Comparison of ENCODE assay signal across 7 mouse cellular contexts in genomic region chr2:164857101-164857821, GRCm38 (mm10). TPM values are rescaled to one million over a fixed set of nuclear protein-coding genes. Genes with fewer than 3 reads are reported as not detected.
DNase-seq lines count a peak whose midpoint lies in the region; ATAC-seq and TF ChIP-seq lines count a peak whose summit lies in the region.

Pltp (minus strand) TSS chr2:164857711.

- no peaks in the 10 kb centered on the region for H3K79me2 ChIP-seq in CH12.LX (replicated peaks; ENCODE audit: control insufficient read depth, extremely low read depth, insufficient read depth, poor library complexity, severe bottlenecking)

- H3K27ac ChIP-seq in CH12.LX (ENCODE audit: insufficient read depth, low read depth): no peak within 1 kb of the TSS
- peak within 1 kb of the TSS; percentile 74 for H3K27ac ChIP-seq in embryonic facial prominence, embryonic 14.5 days (replicated peaks; ENCODE audit: low read depth, low read length)
- peak within 1 kb of the TSS; percentile 10; the same call in 1 of the 2 replicates for H3K27ac ChIP-seq in heart, embryonic 15.5 days
- H3K27ac ChIP-seq in lung, embryonic 16.5 days (ENCODE audit: low read length): peak within 1 kb of the TSS; percentile 49
- no peak within 1 kb of the TSS for H3K27ac ChIP-seq in olfactory bulb, adult 2 months (ENCODE audit: insufficient read depth, low read depth, low read length)

- WGBS in embryonic facial prominence, embryonic 14.5 days: 1% methylated on average over 32 of the region's 47 CpGs
- under 1% methylated on average over 47 of the region's 47 CpGs for WGBS in heart, embryonic 15.5 days
- WGBS in large intestine, adult 2 months: 2% methylated on average over 46 of the region's 47 CpGs
- under 1% methylated on average over 47 of the region's 47 CpGs for WGBS in lung, embryonic 16.5 days
- WGBS in olfactory bulb, adult 2 months: under 1% methylated on average over 47 of the region's 47 CpGs

- in situ Hi-C loops in CH12.LX (cut with MboI; ENCODE audit: low pct_ligation_motif_present, low pct_unique_long_range_greater_than_20kb, low sequenced_read_pairs): no loop called here

- H3K4me2 ChIP-seq in CH12.LX (ENCODE audit: insufficient read depth, low read depth, poor library complexity, severe bottlenecking): peak within 1 kb of the TSS; percentile 49
- H3K4me2 ChIP-seq in embryonic facial prominence, embryonic 14.5 days (ENCODE audit: low read depth, low read length): peak within 1 kb of the TSS; percentile 96
- H3K4me2 ChIP-seq in heart, embryonic 15.5 days: peak within 1 kb of the TSS; percentile 96
- H3K4me2 ChIP-seq in lung, embryonic 16.5 days (ENCODE audit: low read depth, low read length): peak within 1 kb of the TSS; percentile 72

- no peak for TF ChIP-seq CTCF in CH12.LX (conservative IDR thresholded peaks at IDR 0.05 in 1 of 2, IDR thresholded peaks at IDR 0.05 in 1 of 2; ENCODE audit: low read depth in 2 of 2, low read length in 2 of 2)
- no peak for TF ChIP-seq CTCF in olfactory bulb, adult 2 months (IDR thresholded peaks at IDR 0.05; ENCODE audit: insufficient read depth, low read depth, low read length)

- no peaks in the 10 kb centered on the region for H3K36me3 ChIP-seq in CH12.LX (replicated peaks in 1 of 2; ENCODE audit: control insufficient read depth in 1 of 2, insufficient read depth in 1 of 2, low read length in 1 of 2)
- H3K36me3 ChIP-seq in embryonic facial prominence, embryonic 14.5 days (ENCODE audit: control insufficient read depth, insufficient read depth, low read length): no peaks in the 10 kb centered on the region
- H3K36me3 ChIP-seq in heart, embryonic 15.5 days: no peaks in the 10 kb centered on the region
- H3K36me3 ChIP-seq in lung, embryonic 16.5 days (ENCODE audit: control insufficient read depth, insufficient read depth, low read length): no peaks in the 10 kb centered on the region

- dilution Hi-C loops in CH12.LX (cut with MboI; ENCODE audit: extremely low pct_ligation_motif_present, extremely low pct_unique_long_range_greater_than_20kb, low sequenced_read_pairs): no loop called here

- H3K4me3 ChIP-seq in CH12.LX (replicated peaks in 1 of 3; ENCODE audit: low read depth in 2 of 3, low read length in 2 of 3, poor library complexity in 1 of 3): peak within 1 kb of the TSS; percentile 46 to 57 (median 47)
- peak within 1 kb of the TSS; percentile 57 for H3K4me3 ChIP-seq in embryonic facial prominence, embryonic 14.5 days (ENCODE audit: low read depth, low read length)
- peak within 1 kb of the TSS; percentile 58 for H3K4me3 ChIP-seq in heart, embryonic 15.5 days
- H3K4me3 ChIP-seq in lung, embryonic 16.5 days (ENCODE audit: low read length): peak within 1 kb of the TSS; percentile 64
- peak within 1 kb of the TSS; percentile 52 for H3K4me3 ChIP-seq in olfactory bulb, adult 2 months (ENCODE audit: insufficient read depth, low read depth, low read length)

- DNase-seq in CH12.LX (ENCODE audit: extremely low read depth): peak; percentile 59
- DNase-seq in NIH3T3 (ENCODE audit: low read depth): peak; percentile 83
- DNase-seq in embryonic facial prominence, embryonic 14.5 days (ENCODE audit: low spot score): peak; percentile 92
- DNase-seq in large intestine, adult 2 months (ENCODE audit: low read depth, low spot score): no peak

- H3K9ac ChIP-seq in CH12.LX (ENCODE audit: insufficient read depth, low read depth): 0 out of 2 replicates have a peak within 1 kb of the TSS, but pooled peaks have one; percentile 7
- H3K9ac ChIP-seq in embryonic facial prominence, embryonic 14.5 days (ENCODE audit: low read depth, low read length): peak within 1 kb of the TSS; percentile 62
- H3K9ac ChIP-seq in heart, embryonic 15.5 days: peak within 1 kb of the TSS; percentile 46
- H3K9ac ChIP-seq in lung, embryonic 16.5 days (ENCODE audit: low read length): peak within 1 kb of the TSS; percentile 70

- TF ChIP-seq POLR2A in CH12.LX (IDR thresholded peaks at IDR 0.05; ENCODE audit: low read depth, low read length): no peak
- TF ChIP-seq POLR2A in olfactory bulb, adult 2 months (IDR thresholded peaks at IDR 0.05; ENCODE audit: insufficient read depth, low read depth, low read length): no peak

- peak; percentile 85 for ATAC-seq in embryonic facial prominence, embryonic 14.5 days (ENCODE audit: low read depth)
- peak; percentile 37; the same call in 1 of the 2 replicates for ATAC-seq in heart, embryonic 15.5 days (replicated peaks; ENCODE audit: insufficient number of reproducible peaks, insufficient read depth, low FRiP score, low read depth)
- ATAC-seq in lung, embryonic 16.5 days (ENCODE audit: low read depth): peak; percentile 78

- peak; percentile 16; the same call in 1 of the 2 replicates for TF ChIP-seq EP300 in CH12.LX (IDR thresholded peaks at IDR 0.05; ENCODE audit: low read length)

- H3K4me1 ChIP-seq in CH12.LX (ENCODE audit: control insufficient read depth in 1 of 2, insufficient read depth in 2 of 2): peaks cover 0 to 36% of the 10 kb centered on the region in 2 experiments; a peak in 3 of 4 replicates
- H3K4me1 ChIP-seq in embryonic facial prominence, embryonic 14.5 days (ENCODE audit: control insufficient read depth, insufficient read depth, low read length): peaks cover 11% of the 10 kb centered on the region
- H3K4me1 ChIP-seq in heart, embryonic 15.5 days (replicated peaks): peaks cover 40% of the 10 kb centered on the region
- peaks cover 46% of the 10 kb centered on the region for H3K4me1 ChIP-seq in lung, embryonic 16.5 days (replicated peaks; ENCODE audit: control insufficient read depth, insufficient read depth, low read length)
- H3K4me1 ChIP-seq in olfactory bulb, adult 2 months (ENCODE audit: control insufficient read depth, insufficient read depth, low read length): peaks cover 23% of the 10 kb centered on the region

- TF ChIP-seq RAD21 in CH12.LX (IDR thresholded peaks at IDR 0.05; ENCODE audit: low read depth, low read length): no peak

- no peaks in the 10 kb centered on the region for H3K9me3 ChIP-seq in CH12.LX (replicated peaks; ENCODE audit: low read length)
- no peaks in the 10 kb centered on the region for H3K9me3 ChIP-seq in embryonic facial prominence, embryonic 14.5 days (ENCODE audit: control insufficient read depth, low read length)
- H3K9me3 ChIP-seq in heart, embryonic 15.5 days (replicated peaks): no peaks in the 10 kb centered on the region
- H3K9me3 ChIP-seq in lung, embryonic 16.5 days (ENCODE audit: control insufficient read depth, low read length): no peaks in the 10 kb centered on the region

- H3K27me3 ChIP-seq in CH12.LX (replicated peaks): peaks cover 19% of the 10 kb centered on the region
- H3K27me3 ChIP-seq in embryonic facial prominence, embryonic 14.5 days (replicated peaks; ENCODE audit: control insufficient read depth, insufficient read depth, low read length): peaks cover 28% of the 10 kb centered on the region
- H3K27me3 ChIP-seq in heart, embryonic 15.5 days: peaks cover 59% of the 10 kb centered on the region
- no peaks in the 10 kb centered on the region for H3K27me3 ChIP-seq in lung, embryonic 16.5 days (ENCODE audit: control insufficient read depth, insufficient read depth, low read depth, low read length)

TF ChIP-seq in CH12.LX, 34 proteins besides CTCF, POLR2A, EP300 and RAD21 (continues in another document):
- TF ChIP-seq UBTF (IDR thresholded peaks at IDR 0.05; ENCODE audit: low read depth, low read length) (no peak), KAT2A (IDR thresholded peaks at IDR 0.05; ENCODE audit: insufficient replicate concordance, low read length) (no peak), PAX5 (IDR thresholded peaks at IDR 0.05; ENCODE audit: low read length) (no peak), CHD2 (IDR thresholded peaks at IDR 0.05; ENCODE audit: low read length) (peak; percentile 75), USF1 (IDR thresholded peaks at IDR 0.05; ENCODE audit: low read depth, low read length) (peak; percentile 62), MYC (IDR thresholded peaks at IDR 0.05; ENCODE audit: low read depth, low read length) (no peak), E2F4 (IDR thresholded peaks at IDR 0.05; ENCODE audit: insufficient replicate concordance, low read depth, low read length) (no peak), ZKSCAN1 (IDR thresholded peaks at IDR 0.05; ENCODE audit: borderline replicate concordance, low read depth, low read length) (no peak), GABPA (IDR thresholded peaks at IDR 0.05; ENCODE audit: insufficient replicate concordance, low read depth, low read length) (no peak), ZMIZ1 (IDR thresholded peaks at IDR 0.05; ENCODE audit: low read depth, low read length) (no peak), ELF1 (IDR thresholded peaks at IDR 0.05; ENCODE audit: low read depth, low read length) (no peak), JUN (IDR thresholded peaks at IDR 0.05; ENCODE audit: insufficient read depth, low read depth, low read length) (no peak), MAX (IDR thresholded peaks at IDR 0.05; ENCODE audit: low read length) (peak; percentile 20; the same call in 1 of the 2 replicates), MAZ (IDR thresholded peaks at IDR 0.05; ENCODE audit: low read depth, low read length) (no peak), MXI1 (IDR thresholded peaks at IDR 0.05; ENCODE audit: low read depth, low read length) (peak; percentile 40), TBP (conservative IDR thresholded peaks at IDR 0.05; ENCODE audit: low read depth, low read length) (no peak), HCFC1 (IDR thresholded peaks at IDR 0.05; ENCODE audit: low read depth, low read length) (no peak), USF2 (conservative IDR thresholded peaks at IDR 0.05; ENCODE audit: low read depth, low read length) (no peak), ZNF384 (IDR thresholded peaks at IDR 0.05; ENCODE audit: low read depth, low read length) (no peak), CHD1 (IDR thresholded peaks at IDR 0.05; ENCODE audit: low read depth, low read length) (peak; percentile 98), IRF4 (IDR thresholded peaks at IDR 0.05; ENCODE audit: low read depth, low read length) (peak; percentile 27; the same call in 1 of the 2 replicates), ETS1 (conservative IDR thresholded peaks at IDR 0.05; ENCODE audit: low read depth, low read length) (peak; percentile 46), SIN3A (IDR thresholded peaks at IDR 0.05; ENCODE audit: low read length) (peak; percentile 48; the same call in 1 of the 2 replicates)

RNA-seq across cellular contexts. Expression of gene Pltp, which starts in this region (rescaled TPM):
- total RNA-seq in CH12.LX (2012; rRNA removed): 4.4 and 5.5 TPM in 2 replicates
- 0.85 and 1.1 TPM in 2 replicates for total RNA-seq in CH12.LX (2014; rRNA removed)
- polyA plus RNA-seq in CH12.LX (2012; ENCODE audit: insufficient read length, low read depth): 0.94 and 0.98 TPM in 2 replicates
- polyA plus RNA-seq in embryonic facial prominence, embryonic 14.5 days (2014; fragmentation: Nextera tagmentation; extraction: Ambion mirVana): 50.1 and 55.1 TPM in 2 replicates
- 14.0 and 71.8 TPM in 2 replicates for polyA plus RNA-seq in heart, embryonic 15.5 days (2015; fragmentation: Nextera tagmentation; extraction: Ambion mirVana)
- 35.7 and 46.7 TPM in 2 replicates for polyA plus RNA-seq in large intestine, adult 2 months (2012; rRNA removed)
- polyA plus RNA-seq in lung, embryonic 16.5 days (2015; fragmentation: Nextera tagmentation; extraction: Ambion mirVana): 193 and 203 TPM in 2 replicates
- polyA plus RNA-seq in olfactory bulb, adult 2 months (2012; ENCODE audit: insufficient read depth, insufficient read length, low replicate concordance, missing spikeins): not detected in 2 replicates

Comparison
In these comparisons a context has a peak if more than half of its experiments do, and no peak if none do; other contexts are left out.
1. H3K27ac ChIP-seq: peak in embryonic facial prominence, embryonic 14.5 days (single experiment), heart, embryonic 15.5 days (single experiment) and lung, embryonic 16.5 days (single experiment); none in CH12.LX (single experiment) and olfactory bulb, adult 2 months (single experiment).
2. H3K9ac ChIP-seq: peak in every context shown above with its lines; median percentile 70 in lung, embryonic 16.5 days; 62 in embryonic facial prominence, embryonic 14.5 days; 46 in heart, embryonic 15.5 days; 7 in CH12.LX.
3. Peak in every context shown above with its lines, with median percentiles within 50 percentile points of each other: H3K4me2 ChIP-seq, H3K4me3 ChIP-seq and ATAC-seq.